Mouse (Mus musculus): ENCODE results near the gene 4930455H04Rik. TPM values are rescaled to one million over a fixed set of nuclear protein-coding genes. Genes with fewer than 3 reads are reported as not detected.

4930455H04Rik gene
- total RNA-seq, 2 experiments from 2014 or later: not detected

- DNase-seq: no peak
Measured at GRCm38 (mm10) chr3:116967436-116967835, 631 bp upstream of the 4930455H04Rik start.

- peak; percentile 66 to 71 for DNase-seq
Measured at GRCm38 (mm10) chr3:116968540-116968997, 502 bp downstream of the 4930455H04Rik start, which contains the start of gene Palmd. TSS of gene Palmd (minus strand) at chr3:116968987.

GRCm38 (mm10) chr3:116969003-116969402 lies 936 bp downstream of the 4930455H04Rik start:
- no peak for DNase-seq

- no peak for DNase-seq
Measured at GRCm38 (mm10) chr3:116969786-116970185, 1.7 kb downstream of the 4930455H04Rik start.

GRCm38 (mm10) chr3:116981811-116982575 lies 13.9 kb downstream of the 4930455H04Rik start:
- no peak for DNase-seq

- DNase-seq: no peak
Measured at GRCm38 (mm10) chr3:116985042-116985455, 17.0 kb downstream of the 4930455H04Rik start.

- DNase-seq: peak in 1 of 2 experiments; percentile 22
Measured at GRCm38 (mm10) chr3:116985741-116986140, 17.7 kb downstream of the 4930455H04Rik start.

- DNase-seq: no peak
Measured at GRCm38 (mm10) chr3:116986451-116986850, 18.4 kb downstream of the 4930455H04Rik start.

GRCm38 (mm10) chr3:116988221-116988620 lies 20.2 kb downstream of the 4930455H04Rik start:
- DNase-seq: no peak

- no peak for DNase-seq
Measured at GRCm38 (mm10) chr3:116991180-116991579, 23.1 kb downstream of the 4930455H04Rik start.

GRCm38 (mm10) chr3:116993011-116993410 lies 24.9 kb downstream of the 4930455H04Rik start:
- no peak for DNase-seq

- DNase-seq: no peak
Measured at GRCm38 (mm10) chr3:117001686-117002485, 33.8 kb downstream of the 4930455H04Rik start.

- DNase-seq: no peak
Measured at GRCm38 (mm10) chr3:117003379-117003778, 35.3 kb downstream of the 4930455H04Rik start.

GRCm38 (mm10) chr3:117006636-117007035 lies 38.6 kb downstream of the 4930455H04Rik start:
- no peak for DNase-seq

GRCm38 (mm10) chr3:117007340-117007739 lies 39.3 kb downstream of the 4930455H04Rik start:
- DNase-seq: no peak

GRCm38 (mm10) chr3:117010182-117010581 lies 42.1 kb downstream of the 4930455H04Rik start:
- DNase-seq: no peak

GRCm38 (mm10) chr3:117020319-117020718 lies 52.3 kb downstream of the 4930455H04Rik start:
- no peak for DNase-seq

- DNase-seq: no peak
Measured at GRCm38 (mm10) chr3:117021907-117022306, 53.8 kb downstream of the 4930455H04Rik start.

GRCm38 (mm10) chr3:117024111-117024510 lies 56.0 kb downstream of the 4930455H04Rik start:
- no peak for DNase-seq

GRCm38 (mm10) chr3:117024557-117024956 lies 56.5 kb downstream of the 4930455H04Rik start:
- no peak for DNase-seq

- no peak for DNase-seq
Measured at GRCm38 (mm10) chr3:117025421-117025820, 57.4 kb downstream of the 4930455H04Rik start.

All from layer of hippocampus, postnatal 36 days (tissue).